Mouse (Mus musculus) fat pad, adult 2 months (tissue): ENCODE data around the gene Camta1.

Experiments used
- DNase-seq: peaks from one replicate; pipeline ENCODE4 v3.0.0-alpha.2; 2011; ENCODE audit warnings: low read depth, low spot score; ENCODE audit errors: extremely low read depth

The Camta1 gene

GRCm38 (mm10) chr4:151404581-151405256 is 457.0 kb downstream of the Camta1 start:
- DNase-seq = no peak

- no peak for DNase-seq
These were observed 459.8 kb downstream of the Camta1 start for GRCm38 (mm10) chr4:151401685-151402397.

GRCm38 (mm10) chr4:151396536-151396935 is 465.1 kb downstream of the Camta1 start:
- DNase-seq = no peak

GRCm38 (mm10) chr4:151389345-151389744 is 472.3 kb downstream of the Camta1 start:
- no peak for DNase-seq

GRCm38 (mm10) chr4:151386701-151387451 is 474.8 kb downstream of the Camta1 start:
- DNase-seq = no peak

- DNase-seq = no peak
These were observed 475.5 kb downstream of the Camta1 start for GRCm38 (mm10) chr4:151385985-151386700.

GRCm38 (mm10) chr4:151377731-151378130 is 483.9 kb downstream of the Camta1 start:
- DNase-seq = no peak

- DNase-seq = no peak
These were observed 485.4 kb downstream of the Camta1 start for GRCm38 (mm10) chr4:151376234-151376633.

- no peak for DNase-seq
These were observed 488.7 kb downstream of the Camta1 start for GRCm38 (mm10) chr4:151372855-151373566.

- no peak for DNase-seq
These were observed 494.6 kb downstream of the Camta1 start for GRCm38 (mm10) chr4:151366941-151367545.

- DNase-seq = no peak
These were observed 500.6 kb downstream of the Camta1 start for GRCm38 (mm10) chr4:151360976-151361673.

GRCm38 (mm10) chr4:151355505-151355904 is 506.2 kb downstream of the Camta1 start:
- no peak for DNase-seq

- no peak for DNase-seq
These were observed 508.9 kb downstream of the Camta1 start for GRCm38 (mm10) chr4:151352791-151353190.

GRCm38 (mm10) chr4:151352249-151352648 is 509.4 kb downstream of the Camta1 start:
- DNase-seq = no peak

- no peak for DNase-seq
These were observed 509.9 kb downstream of the Camta1 start for GRCm38 (mm10) chr4:151351757-151352156.

- DNase-seq = peak; percentile 3
These were observed 514.1 kb downstream of the Camta1 start for GRCm38 (mm10) chr4:151347620-151348019.

- no peak for DNase-seq
These were observed 515.0 kb downstream of the Camta1 start for GRCm38 (mm10) chr4:151346673-151347072.

- DNase-seq = no peak
These were observed 516.9 kb downstream of the Camta1 start for GRCm38 (mm10) chr4:151344811-151345210.

- no peak for DNase-seq
These were observed 522.3 kb downstream of the Camta1 start for GRCm38 (mm10) chr4:151339421-151339820.
